In the genomic region with DNA sequence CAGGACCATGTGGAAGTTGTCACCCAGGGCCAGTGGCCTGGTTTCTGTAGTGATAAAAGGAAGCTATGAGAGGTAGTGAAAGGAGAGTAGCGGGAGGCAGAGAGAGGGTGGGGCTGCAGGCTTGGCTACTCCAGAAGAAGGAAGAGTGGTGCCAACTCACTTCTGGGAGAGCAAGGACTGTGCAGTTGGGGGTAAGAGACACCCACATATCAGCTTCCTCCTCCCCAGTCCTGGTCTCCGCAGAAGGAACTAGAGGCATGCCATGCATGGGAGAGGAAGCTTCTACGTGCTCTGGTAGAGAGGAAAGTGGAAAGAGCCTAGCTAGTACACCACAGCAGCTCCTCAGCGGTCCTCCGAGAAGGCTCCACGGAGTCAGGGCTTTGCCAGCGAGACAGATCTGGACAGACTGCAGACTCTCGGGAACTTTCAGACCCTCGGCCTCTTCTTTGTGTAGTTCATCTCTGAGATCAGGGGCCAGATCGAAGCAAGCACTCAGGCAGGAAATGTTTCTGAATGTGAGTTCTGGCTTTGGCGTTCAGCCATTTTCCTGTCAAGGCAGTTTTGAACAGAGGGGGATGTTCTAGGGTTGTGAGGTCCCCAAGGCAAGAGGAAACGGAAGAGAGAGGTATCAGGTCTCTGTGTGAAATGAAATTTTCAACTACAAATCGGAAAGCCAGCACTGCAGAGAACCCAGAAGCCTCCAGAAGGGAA, we compare ENCODE assay signal across 14 mouse cellular contexts. TPM values are rescaled to one million over a fixed set of nuclear protein-coding genes. Genes with fewer than 3 reads are reported as not detected.
DNase-seq lines count a peak whose midpoint lies in the region; ATAC-seq and TF ChIP-seq lines count a peak whose summit lies in the region.
"Had no signal": no experiment of that assay in that cellular context is flagged by ENCODE, and none has a peak within 500 bp of the region (broad histone marks: within the 10 kb centered on the region; RNA-seq: fewer than 3 reads in every experiment).

No protein-coding gene starts in this region.

- peaks cover 17% of the 10 kb centered on the region for H3K27me3 ChIP-seq in heart, embryonic 10.5 days (ENCODE audit: insufficient read depth, poor library complexity, severe bottlenecking)
- H3K27me3 ChIP-seq in lung, embryonic 14.5 days (ENCODE audit: insufficient read depth, low read length) = no peaks in the 10 kb centered on the region
- H3K27me3 ChIP-seq in heart, postnatal 0 days (ENCODE audit: control insufficient read depth, insufficient read depth, low read length) = no peaks in the 10 kb centered on the region

- TF ChIP-seq CTCF in lung, embryonic 14.5 days (IDR thresholded peaks at IDR 0.05; ENCODE audit: low read depth) = no peak
- TF ChIP-seq CTCF in lung, adult 2 months (IDR thresholded peaks at IDR 0.05; ENCODE audit: insufficient read depth, low read length) = no peak
- no peak for TF ChIP-seq CTCF in heart, postnatal 0 days (IDR thresholded peaks at IDR 0.05; ENCODE audit: low read depth)
- no peak for TF ChIP-seq CTCF in olfactory bulb, adult 2 months (IDR thresholded peaks at IDR 0.05; ENCODE audit: insufficient read depth, low read depth, low read length)

- DNase-seq in heart, embryonic 10.5 days (ENCODE audit: low spot score) = no peak
- no peak for DNase-seq in heart, adult 9 months (ENCODE audit: low spot score in 2 of 2)
- DNase-seq in lung, embryonic 14.5 days = peak; percentile 70
- DNase-seq in lung, adult 2 months = no peak
- no peak for DNase-seq in heart, postnatal 0 days (ENCODE audit: low spot score)
- no peak for DNase-seq in urinary bladder, adult 2 months (ENCODE audit: low spot score)
- no peak for DNase-seq in gastrocnemius, adult 8-10 months (ENCODE audit: low spot score in 2 of 2)
- DNase-seq: adrenal gland, adult 8-10 months; cerebellum, adult 11-12 months; spleen, adult 18-20 months had no signal

- TF ChIP-seq EP300 in heart, postnatal 0 days (IDR thresholded peaks at IDR 0.05; ENCODE audit: low read depth) = no peak

- peak; percentile 24; the same call in 1 of the 2 replicates for ATAC-seq in lung, embryonic 14.5 days (ENCODE audit: insufficient read depth)
- ATAC-seq in heart, postnatal 0 days (ENCODE audit: insufficient read depth, low read depth) = no peak

- no peaks in the 10 kb centered on the region for H3K36me3 ChIP-seq in heart, embryonic 10.5 days
- no peaks in the 10 kb centered on the region for H3K36me3 ChIP-seq in lung, embryonic 14.5 days (ENCODE audit: insufficient read depth)
- H3K36me3 ChIP-seq in heart, postnatal 0 days (replicated peaks; ENCODE audit: control insufficient read depth, insufficient read depth, low read length) = no peaks in the 10 kb centered on the region

- H3K4me3 ChIP-seq in heart, embryonic 10.5 days = no peak overlapping the region
- H3K4me3 ChIP-seq in lung, embryonic 14.5 days (ENCODE audit: low read depth, low read length) = no peak overlapping the region
- no peak overlapping the region for H3K4me3 ChIP-seq in lung, adult 2 months (replicated peaks; ENCODE audit: extremely low read depth, low read depth, low read length)
- no peak overlapping the region for H3K4me3 ChIP-seq in heart, postnatal 0 days (ENCODE audit: low read depth, low read length)
- no peak overlapping the region for H3K4me3 ChIP-seq in olfactory bulb, adult 2 months (ENCODE audit: insufficient read depth, low read depth, low read length)
- H3K4me3 ChIP-seq: left cerebral cortex, adult 2 months had no signal

- peaks cover 16% of the 10 kb centered on the region for H3K4me1 ChIP-seq in heart, embryonic 10.5 days
- H3K4me1 ChIP-seq in lung, embryonic 14.5 days (ENCODE audit: insufficient read depth) = peaks cover 12% of the 10 kb centered on the region
- peaks cover 3% of the 10 kb centered on the region; the same call in 1 of the 2 replicates for H3K4me1 ChIP-seq in lung, adult 2 months (ENCODE audit: control insufficient read depth, insufficient read depth, low read length)
- H3K4me1 ChIP-seq in heart, postnatal 0 days (ENCODE audit: control insufficient read depth, insufficient read depth) = peaks cover 19% of the 10 kb centered on the region
- peaks cover 55% of the 10 kb centered on the region for H3K4me1 ChIP-seq in olfactory bulb, adult 2 months (ENCODE audit: control insufficient read depth, insufficient read depth, low read length)

- no peak overlapping the region for H3K4me2 ChIP-seq in lung, embryonic 14.5 days
- H3K4me2 ChIP-seq in heart, postnatal 0 days (ENCODE audit: low read depth, low read length) = peak overlapping the region; percentile 14

- 56% methylated on average over 13 of the region's 13 CpGs for WGBS in heart, embryonic 10.5 days
- WGBS in lung, embryonic 14.5 days = 44% methylated on average over 13 of the region's 13 CpGs
- 23% methylated on average over 13 of the region's 13 CpGs for WGBS in lung, adult 2 months
- 39% methylated on average over 13 of the region's 13 CpGs for WGBS in heart, postnatal 0 days
- 47% methylated on average over 13 of the region's 13 CpGs for WGBS in olfactory bulb, adult 2 months

- H3K27ac ChIP-seq in heart, embryonic 10.5 days = 0 out of 2 replicates have a peak overlapping the region, but pooled peaks have one; percentile 47
- no peak overlapping the region; the same call in 1 of the 2 replicates for H3K27ac ChIP-seq in lung, embryonic 14.5 days (ENCODE audit: low read depth)
- H3K27ac ChIP-seq in heart, postnatal 0 days (ENCODE audit: low read depth) = no peak overlapping the region
- peak overlapping the region; percentile 82 for H3K27ac ChIP-seq in olfactory bulb, adult 2 months (ENCODE audit: insufficient read depth, low read depth, low read length)
- H3K27ac ChIP-seq: liver, embryonic 14.5 days had no signal

- no peaks in the 10 kb centered on the region for H3K9me3 ChIP-seq in heart, embryonic 10.5 days
- H3K9me3 ChIP-seq in lung, embryonic 14.5 days (ENCODE audit: low read depth, low read length) = no peaks in the 10 kb centered on the region
- no peaks in the 10 kb centered on the region for H3K9me3 ChIP-seq in heart, postnatal 0 days (replicated peaks; ENCODE audit: control insufficient read depth, low read length)

- no peak overlapping the region for H3K9ac ChIP-seq in lung, embryonic 14.5 days
- H3K9ac ChIP-seq in heart, postnatal 0 days (replicated peaks; ENCODE audit: low read depth, low read length) = no peak overlapping the region
- H3K9ac ChIP-seq: liver, embryonic 14.5 days had no signal

- no peak for TF ChIP-seq POLR2A in lung, adult 2 months (IDR thresholded peaks at IDR 0.05; ENCODE audit: borderline replicate concordance, extremely low read depth, low read depth, low read length)
- TF ChIP-seq POLR2A in olfactory bulb, adult 2 months (IDR thresholded peaks at IDR 0.05; ENCODE audit: insufficient read depth, low read depth, low read length) = no peak

RNA-seq across cellular contexts. Expression of a gene that starts 1.0 kb away (rescaled TPM):
- not detected in 2 replicates for polyA plus RNA-seq in heart, embryonic 10.5 days (2016; fragmentation: Nextera tagmentation; extraction: Ambion mirVana)
- not detected in 2 replicates for polyA plus RNA-seq in lung, embryonic 14.5 days (2014; fragmentation: Nextera tagmentation; extraction: Ambion mirVana)
- not detected in 2 replicates for polyA plus RNA-seq in lung, adult 2 months (2012; rRNA removed)
- not detected in 2 replicates for total RNA-seq in heart, postnatal 0 days (2014; rRNA removed; ENCODE audit: low replicate concordance)
- polyA plus RNA-seq in heart, postnatal 0 days (2015; fragmentation: Nextera tagmentation; extraction: Ambion mirVana) = not detected in 2 replicates
- not detected in 2 replicates for polyA plus RNA-seq in olfactory bulb, adult 2 months (2012; ENCODE audit: insufficient read depth, insufficient read length, low replicate concordance, missing spikeins)
- polyA plus RNA-seq in urinary bladder, adult 2 months (2012; rRNA removed) = not detected in 2 replicates
- not detected for total RNA-seq in gastrocnemius, adult 8-10 months (2022)
- total RNA-seq: adrenal gland, adult 8-10 months; left cerebral cortex, adult 2 months; midbrain, postnatal 0 days had no signal
- polyA plus RNA-seq: liver, embryonic 14.5 days; midbrain, postnatal 0 days had no signal

Comparison
In these comparisons a context has a peak if more than half of its experiments do, and no peak if none do; other contexts are left out.
1. H3K27ac ChIP-seq: peak in heart, embryonic 10.5 days (single experiment) and olfactory bulb, adult 2 months (single experiment); none in lung, embryonic 14.5 days (single experiment) and heart, postnatal 0 days (single experiment).